In the genomic region with DNA sequence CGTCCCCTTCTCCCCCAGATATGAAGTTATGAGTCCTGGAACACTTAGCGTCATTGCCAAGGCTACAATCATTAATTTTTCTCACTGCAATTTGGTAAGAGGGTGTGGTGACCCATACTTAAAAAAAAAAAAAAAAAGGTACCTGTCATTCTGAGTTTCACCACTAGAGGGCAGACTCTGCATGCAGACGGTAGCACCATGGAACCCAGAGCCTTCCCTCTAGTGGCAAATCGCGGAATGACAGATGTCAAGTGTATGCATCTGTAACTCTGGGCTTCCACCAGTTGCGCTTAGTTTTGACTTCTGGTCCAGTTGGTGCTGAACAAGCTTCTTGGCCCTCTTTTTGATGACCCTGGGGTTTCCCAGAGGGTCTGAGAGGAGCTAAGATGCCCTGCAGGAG, we compare ENCODE assay signal across 8 mouse cellular contexts. TPM values are rescaled to one million over a fixed set of nuclear protein-coding genes. Genes with fewer than 3 reads are reported as not detected.
A peak's percentile ranks its signal among the peaks of the same experiment; 100 is the strongest.
DNase-seq lines count a peak whose midpoint lies in the region; ATAC-seq and TF ChIP-seq lines count a peak whose summit lies in the region.

No protein-coding gene starts in this region.

- no peaks in the 10 kb centered on the region for H3K4me1 ChIP-seq in forebrain, embryonic 14.5 days (ENCODE audit: control insufficient read depth, insufficient read depth, low read length)
- H3K4me1 ChIP-seq in forebrain, embryonic 16.5 days (replicated peaks; ENCODE audit: control insufficient read depth, insufficient read depth, low read length): no peaks in the 10 kb centered on the region
- no peaks in the 10 kb centered on the region for H3K4me1 ChIP-seq in heart, embryonic 16.5 days (ENCODE audit: control insufficient read depth, insufficient read depth, low read length)
- no peaks in the 10 kb centered on the region for H3K4me1 ChIP-seq in midbrain, embryonic 13.5 days (replicated peaks)

- H3K9ac ChIP-seq in forebrain, embryonic 14.5 days (ENCODE audit: low read length): no peak overlapping the region
- H3K9ac ChIP-seq in forebrain, embryonic 16.5 days (replicated peaks; ENCODE audit: low read depth, low read length): no peak overlapping the region
- H3K9ac ChIP-seq in heart, embryonic 16.5 days (ENCODE audit: low read length): no peak overlapping the region
- no peak overlapping the region for H3K9ac ChIP-seq in midbrain, embryonic 13.5 days (replicated peaks)

- peak; percentile 86 for TF ChIP-seq CTCF in Patski (IDR thresholded peaks at IDR 0.05)

- POLR2A ChIA-PET in Patski (lab: Charles Lee): interaction anchor here (1.0 to 1.1 kb wide), 2 partner anchors 22 to 29 kb away, joined by 3 read pairs; no protein-coding TSS in a partner anchor

- CTCF ChIA-PET in Patski (lab: Charles Lee): interaction anchor here (0.6 to 4.1 kb wide), 22 partner anchors 9 to 160 kb away, joined by 3 to 69 read pairs (median 3); a partner anchor contains a TSS

- H3K9me3 ChIP-seq in forebrain, embryonic 14.5 days (replicated peaks; ENCODE audit: control insufficient read depth, low read length): no peaks in the 10 kb centered on the region
- no peaks in the 10 kb centered on the region for H3K9me3 ChIP-seq in forebrain, embryonic 16.5 days (ENCODE audit: control insufficient read depth, low read length)
- no peaks in the 10 kb centered on the region for H3K9me3 ChIP-seq in heart, embryonic 16.5 days (replicated peaks; ENCODE audit: control insufficient read depth, low read length)
- H3K9me3 ChIP-seq in midbrain, embryonic 13.5 days: no peaks in the 10 kb centered on the region

- 11% methylated on average over 6 of the region's 6 CpGs for WGBS in forebrain, embryonic 14.5 days
- WGBS in forebrain, embryonic 16.5 days: 19% methylated on average over 6 of the region's 6 CpGs
- 19% methylated on average over 6 of the region's 6 CpGs for WGBS in heart, embryonic 16.5 days
- WGBS in midbrain, embryonic 13.5 days: 18% methylated on average over 6 of the region's 6 CpGs

- no peak overlapping the region for H3K4me2 ChIP-seq in forebrain, embryonic 14.5 days (ENCODE audit: low read length)
- no peak overlapping the region for H3K4me2 ChIP-seq in forebrain, embryonic 16.5 days (ENCODE audit: low read length)
- no peak overlapping the region for H3K4me2 ChIP-seq in heart, embryonic 16.5 days (ENCODE audit: low read depth, low read length)
- no peak overlapping the region for H3K4me2 ChIP-seq in midbrain, embryonic 13.5 days (replicated peaks)

- no peaks in the 10 kb centered on the region for H3K27me3 ChIP-seq in forebrain, embryonic 14.5 days (replicated peaks; ENCODE audit: control insufficient read depth, insufficient read depth, low read length)
- no peaks in the 10 kb centered on the region for H3K27me3 ChIP-seq in forebrain, embryonic 16.5 days (replicated peaks; ENCODE audit: control insufficient read depth, insufficient read depth, low read length)
- no peaks in the 10 kb centered on the region for H3K27me3 ChIP-seq in Patski
- H3K27me3 ChIP-seq in heart, embryonic 16.5 days (ENCODE audit: control insufficient read depth, insufficient read depth, low read length): peaks cover 12% of the 10 kb centered on the region; the same call in 1 of the 2 replicates
- H3K27me3 ChIP-seq in midbrain, embryonic 13.5 days: no peaks in the 10 kb centered on the region

- no peaks in the 10 kb centered on the region for H3K36me3 ChIP-seq in forebrain, embryonic 14.5 days (ENCODE audit: control insufficient read depth, insufficient read depth, low read length)
- H3K36me3 ChIP-seq in forebrain, embryonic 16.5 days (ENCODE audit: control insufficient read depth, insufficient read depth): no peaks in the 10 kb centered on the region
- no peaks in the 10 kb centered on the region for H3K36me3 ChIP-seq in heart, embryonic 16.5 days (ENCODE audit: control insufficient read depth, insufficient read depth)
- no peaks in the 10 kb centered on the region for H3K36me3 ChIP-seq in midbrain, embryonic 13.5 days

- peak; percentile 84 for DNase-seq in forebrain, embryonic 14.5 days (ENCODE audit: low spot score)
- DNase-seq in Patski (ENCODE audit: low read depth, low spot score): no peak
- peak; percentile 72 to 87 for DNase-seq in cerebellum, postnatal 25 days
- DNase-seq in left cerebral cortex, adult 11 months (ENCODE audit: low spot score): peak; percentile 42
- DNase-seq in spleen, postnatal 4 days (ENCODE audit: low spot score in 2 of 2): peak; percentile 80 to 93

- in situ Hi-C loops in Patski (cut with MboI; ENCODE audit: low pct_unique_long_range_greater_than_20kb): loop anchor here (5.0 kb wide), 1 partner anchor 36 kb away; no protein-coding TSS in a partner anchor

- H3K27ac ChIP-seq in forebrain, embryonic 14.5 days (ENCODE audit: low read depth, low read length): no peak overlapping the region
- H3K27ac ChIP-seq in forebrain, embryonic 16.5 days (ENCODE audit: low read length): no peak overlapping the region
- H3K27ac ChIP-seq in heart, embryonic 16.5 days (ENCODE audit: low read length): no peak overlapping the region
- no peak overlapping the region for H3K27ac ChIP-seq in midbrain, embryonic 13.5 days

- ATAC-seq in forebrain, embryonic 14.5 days: no peak
- no peak for ATAC-seq in forebrain, embryonic 16.5 days
- ATAC-seq in Patski: no peak
- 0 out of 2 replicates have a peak, but pooled peaks have one; percentile 45 for ATAC-seq in heart, embryonic 16.5 days (replicated peaks; ENCODE audit: extremely low read depth, insufficient read depth, low FRiP score)
- peak; percentile 30; the same call in 1 of the 2 replicates for ATAC-seq in midbrain, embryonic 13.5 days

- no peak overlapping the region for H3K4me3 ChIP-seq in forebrain, embryonic 14.5 days (ENCODE audit: low read depth, low read length)
- no peak overlapping the region for H3K4me3 ChIP-seq in forebrain, embryonic 16.5 days (replicated peaks; ENCODE audit: low read length)
- no peak overlapping the region for H3K4me3 ChIP-seq in heart, embryonic 16.5 days (ENCODE audit: low read length)
- H3K4me3 ChIP-seq in midbrain, embryonic 13.5 days (replicated peaks): no peak overlapping the region

RNA-seq across cellular contexts. Expression of a gene that starts 11.0 kb away (rescaled TPM):
- polyA plus RNA-seq in forebrain, embryonic 14.5 days (2014; fragmentation: Nextera tagmentation; extraction: Ambion mirVana): not detected in 2 replicates
- not detected in 2 replicates for polyA plus RNA-seq in forebrain, embryonic 16.5 days (2015; fragmentation: Nextera tagmentation; extraction: Ambion mirVana)
- polyA plus RNA-seq in Patski (2021): not detected
- polyA plus RNA-seq in heart, embryonic 16.5 days (2015; fragmentation: Nextera tagmentation; extraction: Ambion mirVana): 0.11 and 0.14 TPM in 2 replicates
- polyA plus RNA-seq in midbrain, embryonic 13.5 days (2015; fragmentation: Nextera tagmentation; extraction: Ambion mirVana): not detected in 2 replicates

RNA-seq across cellular contexts. Expression of a gene that starts 23.1 kb away (rescaled TPM):
- 0.51 TPM in 1 of 2 replicates, not detected in the other for polyA plus RNA-seq in forebrain, embryonic 14.5 days (2014; fragmentation: Nextera tagmentation; extraction: Ambion mirVana)
- polyA plus RNA-seq in forebrain, embryonic 16.5 days (2015; fragmentation: Nextera tagmentation; extraction: Ambion mirVana): not detected in 2 replicates
- polyA plus RNA-seq in Patski (2021): not detected
- 1.1 and 14.0 TPM in 2 replicates for polyA plus RNA-seq in heart, embryonic 16.5 days (2015; fragmentation: Nextera tagmentation; extraction: Ambion mirVana)
- not detected in 2 replicates for polyA plus RNA-seq in midbrain, embryonic 13.5 days (2015; fragmentation: Nextera tagmentation; extraction: Ambion mirVana)

RNA-seq across cellular contexts. Expression of a gene that starts 26.3 kb away (rescaled TPM):
- polyA plus RNA-seq in forebrain, embryonic 14.5 days (2014; fragmentation: Nextera tagmentation; extraction: Ambion mirVana): 0.06 TPM in 1 of 2 replicates, not detected in the other
- polyA plus RNA-seq in forebrain, embryonic 16.5 days (2015; fragmentation: Nextera tagmentation; extraction: Ambion mirVana): not detected in 2 replicates
- polyA plus RNA-seq in Patski (2021): 8.6 TPM
- 0.46 and 0.49 TPM in 2 replicates for polyA plus RNA-seq in heart, embryonic 16.5 days (2015; fragmentation: Nextera tagmentation; extraction: Ambion mirVana)
- 0.06 and 0.11 TPM in 2 replicates for polyA plus RNA-seq in midbrain, embryonic 13.5 days (2015; fragmentation: Nextera tagmentation; extraction: Ambion mirVana)

RNA-seq across cellular contexts. Expression of a gene that starts 45.2 kb away (rescaled TPM):
- polyA plus RNA-seq in forebrain, embryonic 14.5 days (2014; fragmentation: Nextera tagmentation; extraction: Ambion mirVana): 0.28 and 0.36 TPM in 2 replicates
- polyA plus RNA-seq in forebrain, embryonic 16.5 days (2015; fragmentation: Nextera tagmentation; extraction: Ambion mirVana): 1.4 and 1.7 TPM in 2 replicates
- 0.37 TPM for polyA plus RNA-seq in Patski (2021)
- 1.6 and 1.9 TPM in 2 replicates for polyA plus RNA-seq in heart, embryonic 16.5 days (2015; fragmentation: Nextera tagmentation; extraction: Ambion mirVana)
- polyA plus RNA-seq in midbrain, embryonic 13.5 days (2015; fragmentation: Nextera tagmentation; extraction: Ambion mirVana): 0.73 and 1.1 TPM in 2 replicates

RNA-seq across cellular contexts. Expression of a gene that starts 48.2 kb away (rescaled TPM):
- not detected in 2 replicates for polyA plus RNA-seq in forebrain, embryonic 14.5 days (2014; fragmentation: Nextera tagmentation; extraction: Ambion mirVana)
- polyA plus RNA-seq in forebrain, embryonic 16.5 days (2015; fragmentation: Nextera tagmentation; extraction: Ambion mirVana): not detected in 2 replicates
- polyA plus RNA-seq in Patski (2021): not detected
- not detected in 2 replicates for polyA plus RNA-seq in heart, embryonic 16.5 days (2015; fragmentation: Nextera tagmentation; extraction: Ambion mirVana)
- polyA plus RNA-seq in midbrain, embryonic 13.5 days (2015; fragmentation: Nextera tagmentation; extraction: Ambion mirVana): not detected in 2 replicates

Comparison
In these comparisons a context has a peak if more than half of its experiments do, and no peak if none do; other contexts are left out.
1. ATAC-seq: peak in heart, embryonic 16.5 days (single experiment) and midbrain, embryonic 13.5 days (single experiment); none in forebrain, embryonic 14.5 days (single experiment), forebrain, embryonic 16.5 days (single experiment) and Patski (single experiment).